Mouse (Mus musculus): ENCODE results near the gene Sdccag8.

GRCm38 (mm10) chr1:176943126-176943525 is 128.7 kb downstream of the Sdccag8 start:
- no peak for TF ChIP-seq POLR2A (IDR thresholded peaks at IDR 0.05; ENCODE audit: insufficient read depth, low read length)
- TF ChIP-seq CTCF (IDR thresholded peaks at IDR 0.05; ENCODE audit: low read depth, low read length) = no peak

Data from ES-Bruce4 (cell line).